Mouse (Mus musculus) left cerebral cortex, postnatal 14 days (tissue): ENCODE data around the gene Cntnap1. TPM values are rescaled to one million over a fixed set of nuclear protein-coding genes. Genes with fewer than 3 reads are reported as not detected.
A peak's percentile ranks its signal among the peaks of the same experiment; 100 is the strongest.
"Not testable (repeated sequence)": the region's sequence is repeated elsewhere in the genome, so short reads cannot be mapped to it uniquely, and the experiment has no call there.

Source experiments
- DNase-seq, 2 experiments: peaks; one replicate each; pipeline ENCODE4 v3.0.0; 2021 to 2022; ENCODE audit warnings: low spot score in 2 of 2, mixed read lengths in 1 of 2
- intact Hi-C: fragments of 180-260 bp; cut with DNase I; formaldehyde crosslinking; loops from one replicate; pipeline ENCODE4 v1.15.1; 2025
- total RNA-seq, 2 experiments: library from RNA; stranded (reverse); gene quantifications; 2 replicates each; pipeline ENCODE4 v1.2.3; 2021

Gene Cntnap1
- total RNA-seq, 2 experiments from 2014 or later, result 124 to 128 TPM

DNA sequence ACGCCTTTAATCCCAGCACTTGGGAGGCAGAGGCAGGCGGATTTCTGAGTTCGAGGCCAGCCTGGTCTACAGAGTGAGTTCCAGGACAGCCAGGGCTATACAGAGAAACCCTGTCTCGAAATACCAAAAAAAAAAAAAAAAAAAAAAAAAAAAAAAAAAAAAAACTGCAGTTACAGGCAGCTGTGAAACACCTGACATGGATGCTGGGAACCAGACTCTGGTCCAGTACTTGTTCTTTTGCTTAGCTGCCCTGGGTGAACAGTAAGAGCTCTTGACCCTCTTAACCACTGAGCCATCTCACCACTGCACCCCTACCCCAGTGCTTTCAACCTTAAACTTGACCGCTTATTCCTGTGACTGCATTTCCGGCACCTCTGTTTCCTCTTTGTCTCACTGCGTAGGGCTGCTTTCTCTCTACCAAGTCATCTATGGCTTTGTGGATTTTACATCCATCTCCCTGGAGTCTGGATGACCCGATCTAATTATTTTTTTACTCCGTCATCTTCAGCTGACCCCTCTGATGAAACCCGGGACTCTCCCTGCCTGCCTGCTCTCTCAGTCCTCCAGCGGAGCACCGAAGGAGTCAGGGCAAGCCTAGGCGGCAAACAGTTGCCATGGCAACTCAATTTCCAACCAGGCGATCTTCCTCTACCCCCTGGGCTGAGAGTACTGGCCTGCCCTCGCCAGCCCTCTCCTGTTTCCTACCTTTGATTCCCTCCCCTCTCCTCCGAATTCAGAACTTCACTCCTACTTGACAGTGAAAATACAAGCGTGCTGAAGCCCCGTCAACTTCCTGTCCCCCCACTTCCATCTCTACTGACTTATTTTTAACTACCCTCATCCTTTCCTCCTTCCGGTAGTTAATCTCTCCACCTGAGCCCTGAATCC, 26.7 kb upstream of the Cntnap1 start:
- intact Hi-C loops, result no loop called here
- DNase-seq, result no peak

DNA sequence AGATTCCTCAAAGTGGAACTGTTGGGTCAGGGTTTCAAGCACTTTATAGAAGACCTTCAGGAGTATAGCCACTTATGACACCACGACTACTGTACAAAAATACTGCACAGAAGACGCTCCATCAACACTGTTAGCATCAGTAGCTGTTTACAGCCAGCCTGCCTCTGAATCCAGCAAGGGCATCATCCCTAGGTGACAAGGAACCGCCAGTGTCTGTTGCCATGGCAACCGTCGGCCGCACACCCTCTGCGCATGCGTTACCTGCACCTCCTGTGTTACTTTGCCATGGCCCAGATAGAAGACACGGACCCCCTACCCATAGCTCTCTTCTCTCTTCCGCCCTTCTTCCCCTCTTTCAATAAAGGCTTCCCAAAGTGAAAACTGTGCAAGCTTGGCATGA, 23.9 kb upstream of the Cntnap1 start:
- peak; percentile 42 to 59 for DNase-seq

DNA sequence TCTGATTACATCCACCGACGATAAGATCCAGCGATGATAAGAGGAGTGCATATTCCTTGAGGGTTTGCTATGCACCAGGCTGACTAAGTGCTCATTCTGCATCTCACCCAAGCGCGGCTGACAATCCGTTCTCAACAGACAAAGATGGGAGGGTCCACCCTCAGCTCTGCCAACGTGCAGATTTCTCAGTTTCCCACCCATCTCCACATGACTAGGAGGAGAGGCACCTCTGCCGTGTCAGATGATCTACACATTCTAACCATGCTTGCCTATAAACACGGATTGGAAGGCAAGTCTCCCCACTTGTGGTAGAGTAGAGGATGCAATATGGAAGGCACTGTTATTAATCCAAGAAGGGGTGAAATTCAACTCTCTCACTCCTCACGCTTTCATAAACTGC, 21.6 kb upstream of the Cntnap1 start:
- no peak for DNase-seq
- intact Hi-C loops, result no loop called here

More for the DNA sequence above, 23.9 kb upstream of the Cntnap1 start:
- intact Hi-C loops, result no loop called here

DNA sequence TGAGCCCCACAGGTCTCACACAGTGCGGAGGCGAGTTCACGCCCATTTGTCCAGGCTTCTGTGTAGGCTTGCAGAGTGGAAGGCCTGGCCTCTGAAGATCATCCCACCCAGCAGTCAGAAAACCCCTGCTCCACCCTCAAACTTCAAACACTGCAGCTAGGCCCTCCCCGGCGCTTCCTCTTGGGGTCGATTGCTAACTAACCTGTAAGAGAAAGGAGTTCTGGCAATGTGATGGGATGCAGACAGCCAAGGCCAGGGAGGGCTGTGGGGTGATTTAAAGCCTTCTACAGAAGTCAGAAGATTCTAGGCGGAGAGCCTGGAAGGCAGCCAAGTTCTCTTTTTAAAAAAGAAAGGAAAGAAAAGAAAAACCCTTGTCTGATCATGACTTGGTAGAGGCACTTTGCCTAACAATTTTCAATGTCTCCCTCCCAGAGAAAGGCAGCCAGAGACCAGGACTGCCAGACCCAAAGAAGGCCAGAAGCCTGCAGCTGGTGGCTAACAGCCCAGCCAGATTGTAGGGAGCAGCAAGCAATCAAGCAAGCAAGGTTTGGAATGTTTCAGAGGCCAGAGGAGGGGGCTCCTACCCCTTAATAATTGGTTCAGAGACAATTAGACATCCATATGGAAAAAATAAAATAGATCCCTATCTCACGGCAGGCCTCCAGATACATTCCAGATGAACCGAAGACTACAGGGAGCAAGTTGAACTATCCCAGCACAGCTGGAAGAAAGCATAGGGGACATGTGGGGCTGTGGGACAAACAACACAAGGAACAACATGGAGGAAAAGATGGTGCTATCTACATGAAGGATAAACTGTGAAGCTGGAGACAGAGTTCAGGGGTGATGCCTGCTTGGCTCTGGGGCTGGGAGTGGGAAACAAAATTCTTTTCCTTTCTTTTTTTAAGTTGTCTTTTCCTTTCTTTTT, 20.9 kb upstream of the Cntnap1 start:
- no peak for DNase-seq
- intact Hi-C loops, result no loop called here

DNA sequence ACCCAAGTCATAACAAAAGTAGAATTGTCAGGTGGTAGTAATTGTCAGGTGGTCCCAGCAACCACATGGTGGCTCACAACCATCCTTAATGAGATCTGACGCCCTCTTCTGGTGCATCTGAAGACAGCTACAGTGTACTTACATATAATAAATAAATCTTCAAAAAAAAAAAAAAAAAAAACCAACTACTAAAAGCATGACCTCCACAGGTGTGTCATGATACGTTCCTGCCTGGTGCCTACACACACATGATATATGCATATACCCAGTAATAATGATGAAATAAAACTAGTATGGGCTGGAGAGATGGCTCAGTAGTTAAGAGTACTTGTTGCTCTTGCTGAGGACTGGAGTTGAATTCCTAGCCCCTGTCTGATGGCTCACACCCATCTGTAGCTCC, 19.3 kb upstream of the Cntnap1 start:
- DNase-seq, result no peak
- intact Hi-C loops, result no loop called here

DNA sequence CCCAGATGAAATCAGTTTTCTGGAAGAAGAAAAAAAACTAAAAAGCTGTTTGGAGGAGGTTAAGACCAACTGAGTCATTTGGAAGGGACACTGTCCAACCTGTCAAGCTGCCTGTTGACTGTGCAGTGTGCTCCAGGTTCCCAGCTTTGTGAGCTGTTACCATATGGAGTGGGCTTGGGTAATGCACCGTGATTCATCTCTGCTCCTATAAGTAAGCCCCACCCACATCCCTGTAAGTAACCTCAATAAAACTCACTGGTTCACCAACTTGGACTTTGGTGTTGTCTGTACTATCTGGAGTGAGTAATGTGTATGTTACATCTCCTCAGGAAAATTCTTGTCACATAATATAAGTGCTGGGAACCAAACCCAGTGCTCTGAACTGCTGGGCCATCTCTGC, 17.5 kb upstream of the Cntnap1 start:
- intact Hi-C loops, result no loop called here
- no peak for DNase-seq

DNA sequence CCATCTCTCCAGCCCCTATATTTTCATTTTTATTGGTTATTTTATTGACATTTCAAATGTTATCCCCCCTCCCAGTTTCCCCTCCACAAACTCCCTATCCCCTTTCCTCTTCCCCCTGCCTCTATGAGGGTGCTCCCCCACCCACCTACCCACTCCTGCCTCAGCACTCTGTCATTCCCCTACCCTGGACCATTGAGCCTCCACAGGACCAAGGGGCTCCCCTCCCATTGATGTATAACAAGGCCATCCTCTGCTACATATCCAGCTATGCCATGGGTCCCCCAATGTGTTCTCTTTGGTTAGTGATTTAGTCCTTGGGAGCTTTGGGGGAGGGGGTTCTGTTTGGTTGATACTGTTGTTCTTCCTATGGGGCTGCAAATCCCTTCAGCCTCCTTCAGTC, 15.7 kb upstream of the Cntnap1 start:
- intact Hi-C loops, result no loop called here
- no peak for DNase-seq

DNA sequence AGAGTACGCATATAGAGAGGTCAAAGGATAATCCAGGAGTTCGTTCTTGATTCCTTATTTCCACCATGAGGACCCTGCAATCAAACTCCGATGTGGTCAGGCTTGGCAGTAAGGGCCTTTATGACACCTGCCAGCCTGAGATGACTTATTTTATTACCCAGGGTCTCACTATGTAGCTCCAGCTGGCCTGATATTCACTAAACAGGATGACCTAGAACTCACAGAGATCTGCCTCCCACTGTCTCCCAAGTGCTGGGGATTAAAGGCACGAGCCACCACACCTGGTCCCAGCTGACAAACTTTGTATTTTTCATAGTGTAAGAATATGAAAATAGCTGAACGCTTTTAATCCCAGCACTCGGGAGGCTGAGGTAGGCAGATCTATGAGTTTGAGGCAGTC, 15.2 kb upstream of the Cntnap1 start:
- intact Hi-C loops, result no loop called here
- DNase-seq, result no peak

DNA sequence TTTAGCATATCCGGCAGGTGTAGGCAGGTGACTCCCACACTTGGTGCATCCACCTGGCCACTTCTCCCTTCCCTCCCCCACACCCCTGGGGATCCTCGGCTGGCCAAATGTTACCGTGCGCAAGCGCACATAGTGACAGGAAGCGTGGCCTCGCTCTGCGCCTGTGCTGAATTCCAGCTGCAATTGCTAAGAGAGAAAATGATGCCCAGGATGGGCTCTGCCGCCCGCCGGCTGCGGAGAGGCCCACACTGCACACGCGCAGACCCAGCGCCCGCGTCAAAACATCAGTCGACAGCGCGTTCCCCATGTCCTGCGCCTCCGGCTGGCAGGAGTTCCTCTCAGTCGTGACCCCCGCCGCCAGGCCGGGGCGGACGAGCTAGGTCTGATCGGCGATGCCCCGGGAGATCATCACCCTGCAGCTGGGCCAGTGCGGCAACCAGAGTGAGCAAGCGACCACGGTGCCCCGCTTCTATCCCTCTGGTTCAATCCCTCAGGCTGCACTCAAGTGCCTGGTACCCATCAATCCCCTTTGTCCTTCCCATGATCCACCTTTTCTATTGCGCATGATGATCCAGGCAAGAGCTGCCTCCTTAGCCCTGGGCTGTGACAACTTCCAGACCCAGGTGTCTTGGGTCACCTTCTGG, 14.5 kb upstream of the Cntnap1 start, which contains the start of gene Tubg2:
Gene Tubg2 (plus strand): TSS at position 180 of the 644 bp plus-strand sequence.
- intact Hi-C loops, result no loop called here
- peak; percentile 82 to 88 for DNase-seq

DNA sequence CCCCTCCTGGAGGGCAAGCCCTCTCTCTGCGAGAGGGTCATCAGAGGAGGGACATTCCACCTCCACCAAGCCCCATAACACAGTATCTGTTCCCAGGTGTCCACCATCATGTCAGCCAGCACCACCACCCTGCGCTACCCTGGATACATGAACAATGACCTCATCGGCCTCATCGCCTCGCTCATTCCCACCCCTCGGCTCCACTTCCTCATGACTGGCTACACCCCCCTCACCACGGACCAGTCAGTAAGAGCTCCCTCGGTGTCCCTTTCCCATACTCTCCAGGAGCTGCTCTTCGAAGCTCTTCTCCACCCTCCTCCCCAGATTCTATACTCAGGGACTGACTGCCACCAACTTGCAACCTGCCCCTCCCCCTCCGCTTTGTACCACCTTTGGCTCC, 10.2 kb upstream of the Cntnap1 start:
- intact Hi-C loops, result not testable (repeated sequence)

DNA sequence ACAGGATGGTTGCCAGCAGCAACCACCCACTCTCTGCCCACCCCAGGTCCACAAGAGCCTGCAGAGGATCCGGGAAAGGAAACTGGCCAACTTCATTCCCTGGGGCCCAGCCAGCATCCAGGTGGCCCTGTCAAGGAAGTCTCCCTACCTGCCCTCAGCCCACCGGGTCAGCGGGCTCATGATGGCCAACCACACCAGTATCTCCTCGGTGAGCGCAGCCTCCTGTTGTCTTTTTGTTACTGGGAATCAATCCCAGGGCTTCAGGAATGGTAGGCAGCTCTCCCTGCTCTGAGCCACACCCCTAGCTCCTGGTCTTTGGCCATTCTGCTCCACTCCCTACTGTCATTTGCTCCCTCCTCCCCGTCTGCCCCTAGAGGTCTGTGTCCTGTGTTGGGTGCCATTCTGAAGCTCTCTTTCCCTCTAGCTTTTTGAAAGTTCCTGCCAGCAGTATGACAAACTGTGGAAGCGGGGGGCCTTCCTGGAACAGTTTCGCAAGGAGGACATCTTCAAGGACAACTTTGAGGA, 9.3 kb upstream of the Cntnap1 start:
- intact Hi-C loops, DNase-seq: not testable (repeated sequence)

More for the DNA sequence above, 10.2 kb upstream of the Cntnap1 start:
- not testable (repeated sequence) for DNase-seq

DNA sequence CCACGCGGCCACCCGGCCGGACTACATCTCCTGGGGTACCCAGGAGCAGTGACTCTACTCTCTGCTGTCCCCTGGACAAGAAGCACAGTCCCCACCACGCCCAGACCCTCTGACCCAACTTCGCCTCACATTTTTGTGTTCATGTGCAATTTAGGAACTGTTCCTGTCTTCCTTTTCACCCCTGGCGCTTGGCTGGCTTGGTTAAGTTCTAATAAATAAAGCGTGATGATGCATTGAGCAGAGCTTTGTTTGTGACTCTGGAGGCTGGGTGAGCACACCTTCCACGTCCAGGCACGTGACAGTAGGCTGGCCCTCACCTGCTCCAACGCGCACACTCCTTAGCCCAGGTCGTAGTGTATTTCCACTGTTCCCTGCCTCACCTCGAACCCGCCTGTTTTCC, 8.8 kb upstream of the Cntnap1 start:
- intact Hi-C loops, result no loop called here
- DNase-seq, result no peak

DNA sequence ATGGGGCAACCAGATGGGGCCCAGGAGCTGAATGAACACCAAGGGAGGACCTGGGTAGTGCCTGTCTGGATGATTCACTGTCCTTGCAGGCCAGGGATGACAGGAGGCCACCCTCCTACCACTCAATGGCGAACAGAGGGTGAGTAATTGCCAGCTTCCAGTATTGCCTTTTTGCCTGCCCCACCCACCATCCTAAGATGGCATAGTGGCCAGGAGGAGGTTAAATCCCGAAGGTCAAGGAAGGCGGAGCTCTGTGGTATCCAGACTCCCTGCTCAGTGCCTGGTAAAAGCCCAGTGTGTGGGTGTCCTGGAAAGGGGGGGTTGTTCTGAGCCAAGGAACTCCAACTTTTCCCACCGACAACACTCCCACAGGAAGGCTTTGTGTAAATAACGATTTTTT, 8.0 kb upstream of the Cntnap1 start:
- no peak for DNase-seq
- intact Hi-C loops, result no loop called here

DNA sequence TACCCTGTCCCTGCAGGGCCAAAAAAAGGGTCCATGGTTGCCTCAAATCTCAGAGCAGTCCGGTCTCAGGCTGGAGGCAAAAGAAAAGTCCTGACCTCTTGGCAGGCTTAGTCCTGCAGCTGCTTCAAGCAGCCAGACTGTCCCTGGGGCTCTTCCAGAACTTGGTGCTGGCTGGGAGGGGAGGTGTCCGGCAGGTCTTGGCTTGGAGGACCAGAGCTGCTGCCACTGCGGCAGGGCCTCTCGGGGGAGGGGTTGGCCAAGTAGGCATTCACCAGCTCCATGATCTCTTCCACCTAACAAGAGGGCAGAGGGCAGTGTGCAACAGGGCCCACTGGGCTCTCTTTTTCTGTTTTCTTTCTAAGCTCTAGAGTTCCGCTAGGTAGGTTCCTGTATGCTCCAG, 7.6 kb upstream of the Cntnap1 start:
- DNase-seq, result peak in 1 of 2 experiments; percentile 40
- intact Hi-C loops, result no loop called here

DNA sequence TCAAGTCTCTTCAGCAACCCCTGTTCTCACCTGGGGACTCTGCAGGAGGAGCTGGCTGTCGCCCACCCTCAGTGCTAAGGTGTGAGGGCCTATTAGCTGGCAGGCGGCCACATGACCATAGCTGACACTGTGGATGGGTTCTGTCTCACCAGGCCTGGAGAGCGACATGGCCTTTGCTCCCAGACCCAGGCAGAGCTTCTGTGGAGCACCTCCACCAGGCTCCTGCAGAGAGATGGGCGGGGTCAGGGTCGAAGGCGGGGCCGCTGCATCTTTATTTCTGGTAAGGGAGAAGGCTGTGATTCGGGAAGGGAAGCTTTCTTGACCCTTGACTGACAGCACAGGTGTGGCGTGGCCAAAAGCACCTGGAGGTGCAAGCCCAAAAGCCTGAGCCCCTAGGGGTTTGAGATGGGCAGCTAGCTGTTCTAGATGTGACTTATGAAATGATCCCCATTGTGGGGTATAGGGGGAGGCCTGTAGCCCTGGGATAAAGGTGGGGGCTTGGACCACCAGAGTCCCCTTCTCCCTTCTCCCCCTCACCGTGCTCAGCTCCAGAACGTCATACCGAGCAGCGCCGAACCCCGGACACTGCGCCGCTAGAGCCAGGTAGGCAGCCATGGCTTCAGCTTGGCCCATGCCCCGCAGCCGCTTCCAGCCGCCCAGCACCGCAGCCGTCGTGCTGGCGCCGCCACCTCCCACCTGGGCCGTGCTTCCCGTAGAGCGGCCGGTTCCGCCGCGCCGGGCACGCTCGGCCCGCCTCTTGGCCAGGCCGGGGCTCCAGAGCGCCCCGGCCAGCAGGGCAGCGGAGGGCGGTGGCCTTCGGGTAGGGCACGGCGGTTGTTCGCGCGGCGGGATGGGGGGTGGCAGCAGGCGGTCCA, 6.6 kb upstream of the Cntnap1 start:
- intact Hi-C loops, result no loop called here
- DNase-seq, result no peak

DNA sequence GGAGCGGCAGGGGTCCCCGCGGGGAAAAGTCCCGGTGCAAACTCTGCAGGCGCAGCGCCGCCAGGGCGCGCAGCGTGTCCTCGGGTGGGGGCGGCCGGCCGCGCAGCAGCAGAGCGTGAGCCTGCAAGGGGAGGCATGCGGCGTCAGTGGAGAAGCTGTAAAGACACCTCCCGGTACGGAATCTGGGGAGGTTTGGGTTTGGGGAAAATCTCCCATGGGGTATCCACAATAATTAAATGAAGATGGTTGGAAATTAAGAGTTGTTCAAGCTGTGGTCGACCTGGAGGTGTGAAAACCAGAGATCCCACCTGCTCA, 6.0 kb upstream of the Cntnap1 start:
- intact Hi-C loops, result no loop called here

DNA sequence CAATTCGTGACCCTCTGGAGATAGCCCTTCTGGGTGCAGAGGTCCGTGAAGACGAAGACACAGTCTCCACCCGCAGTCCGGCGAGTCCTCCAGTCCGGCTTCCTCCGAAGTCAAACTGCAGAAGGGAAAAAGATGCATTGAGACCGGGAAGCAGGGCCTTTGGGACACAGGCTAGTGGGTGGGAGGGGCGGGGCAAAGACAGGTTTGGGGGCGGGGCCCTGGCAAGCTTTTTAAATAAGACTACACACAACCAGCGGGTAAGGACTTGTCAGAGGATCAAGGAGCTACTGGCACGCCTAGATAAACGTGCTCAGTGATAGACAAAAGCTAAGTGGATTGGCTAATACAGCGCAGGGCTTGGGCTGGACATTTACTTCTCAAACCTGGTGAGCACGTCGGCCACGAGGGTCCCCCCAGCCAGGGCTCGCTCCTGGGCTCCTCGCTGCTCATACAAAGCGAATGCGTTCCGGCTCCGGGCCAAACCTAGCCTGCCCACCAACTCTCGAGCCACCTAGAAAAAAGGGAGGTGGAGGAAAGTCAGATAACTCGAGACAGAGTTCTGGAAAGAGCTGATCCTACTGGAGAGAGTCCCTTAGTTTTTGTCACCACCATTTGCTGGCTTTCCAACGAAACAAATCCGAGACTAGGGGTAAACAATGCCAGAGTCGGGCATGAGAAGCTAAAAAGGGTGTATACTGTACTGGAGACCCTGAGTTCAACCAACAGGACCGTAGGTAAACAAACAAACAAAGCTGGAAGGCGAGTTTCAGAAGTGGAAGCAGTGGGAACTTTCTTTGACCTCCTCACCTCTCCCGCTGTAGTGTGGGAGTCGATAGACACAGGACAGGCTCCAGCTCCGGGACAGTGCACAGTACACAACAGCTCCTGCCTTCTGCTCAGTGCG, 5.4 kb upstream of the Cntnap1 start:
- no peak for DNase-seq

More for the DNA sequence above, 6.0 kb upstream of the Cntnap1 start:
- no peak for DNase-seq

DNA sequence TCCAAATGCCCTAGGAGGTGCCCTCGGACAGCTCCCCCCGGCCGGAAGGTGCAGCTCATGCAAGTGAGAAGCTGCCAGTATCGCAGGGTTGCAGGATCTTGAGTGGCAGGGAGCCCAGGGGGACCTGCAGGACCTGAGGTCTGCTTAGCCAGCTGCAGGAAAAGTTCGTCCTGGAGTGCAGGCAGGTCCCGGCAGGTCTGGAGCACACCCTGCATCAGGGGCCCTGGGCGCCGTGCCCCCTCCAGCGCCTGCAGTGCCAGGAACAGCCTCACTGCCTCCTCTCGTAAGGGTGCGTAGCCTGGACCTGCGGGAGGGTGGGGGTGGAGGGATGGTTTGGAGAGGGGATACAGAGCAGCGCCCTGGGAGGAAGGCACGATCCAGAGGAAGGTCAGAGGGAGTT, 4.0 kb upstream of the Cntnap1 start:
- intact Hi-C loops, result no loop called here

More for the DNA sequence above, 5.4 kb upstream of the Cntnap1 start:
- intact Hi-C loops, result no loop called here

More for the DNA sequence above, 4.0 kb upstream of the Cntnap1 start:
- no peak for DNase-seq
